Mouse (Mus musculus) yolk sac, embryonic 10.5 days (tissue): ENCODE results near the gene Thra.

Experiments used
- DNase-seq: peaks from one replicate; pipeline ENCODE4 v3.0.0-alpha.2; 2017; ENCODE audit warnings: low spot score

Thra gene

DNA sequence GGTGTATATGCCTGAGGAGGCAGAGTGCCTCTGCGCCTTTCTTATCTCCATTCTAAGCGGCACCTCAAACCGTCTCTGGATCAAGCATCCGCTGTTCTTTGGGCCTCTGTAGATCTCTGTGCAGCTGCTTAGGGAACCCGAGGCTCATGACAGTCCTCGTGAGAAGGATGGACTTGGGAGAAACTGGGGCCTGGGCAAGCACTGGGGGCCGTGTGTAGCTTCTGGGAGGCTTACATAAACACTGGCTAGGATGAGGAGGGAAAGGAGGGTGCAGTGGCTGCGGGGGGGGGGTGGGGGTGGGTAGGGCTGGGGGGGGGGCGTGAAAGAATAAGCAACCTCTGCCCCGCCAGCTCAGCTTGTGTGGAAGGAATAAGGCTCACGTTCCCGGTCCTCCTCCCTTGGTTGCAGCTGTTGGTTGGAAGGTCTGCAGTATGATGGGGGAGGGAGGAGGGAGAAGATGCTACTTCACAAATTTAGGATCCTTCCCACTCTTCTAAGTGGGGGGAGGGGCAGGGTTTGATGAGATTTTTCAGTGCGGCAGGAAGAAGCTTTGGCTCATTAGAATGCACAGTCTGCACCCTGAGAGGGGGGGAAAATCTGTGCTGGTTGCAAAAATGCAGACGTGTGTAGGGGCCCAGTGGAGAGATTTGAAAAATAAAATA lies 41.5 kb downstream of the Thra start:
- peak; percentile 44 for DNase-seq

DNA sequence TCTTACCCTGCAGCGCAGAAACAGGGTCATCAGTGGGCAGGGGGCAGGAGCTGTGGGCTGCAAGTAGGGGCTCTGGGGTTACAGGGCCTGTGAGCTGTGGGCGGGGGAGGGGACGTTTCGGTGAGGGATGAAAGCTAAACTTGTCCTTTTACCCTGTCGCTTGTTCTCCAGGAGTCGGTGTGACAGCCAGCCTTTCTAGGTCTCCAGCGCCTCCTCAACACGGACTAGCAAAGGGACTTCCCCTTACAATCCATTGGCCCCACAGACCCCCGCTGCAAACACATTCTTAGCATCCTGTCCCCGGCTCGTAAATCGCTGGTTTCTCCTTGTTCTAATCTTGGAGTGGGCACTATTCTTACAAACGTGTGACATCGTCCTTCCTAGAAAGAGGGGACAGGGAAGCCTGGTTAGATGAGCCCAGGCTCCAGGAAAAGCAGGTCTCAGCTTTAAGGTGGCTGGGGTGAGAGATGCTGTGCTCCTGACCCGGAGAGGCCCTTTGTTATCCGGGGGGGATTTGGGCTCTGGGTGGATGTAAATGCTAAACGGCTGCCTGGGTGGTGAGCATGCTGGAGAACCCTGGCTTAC lies 42.3 kb downstream of the Thra start:
- no peak for DNase-seq

DNA sequence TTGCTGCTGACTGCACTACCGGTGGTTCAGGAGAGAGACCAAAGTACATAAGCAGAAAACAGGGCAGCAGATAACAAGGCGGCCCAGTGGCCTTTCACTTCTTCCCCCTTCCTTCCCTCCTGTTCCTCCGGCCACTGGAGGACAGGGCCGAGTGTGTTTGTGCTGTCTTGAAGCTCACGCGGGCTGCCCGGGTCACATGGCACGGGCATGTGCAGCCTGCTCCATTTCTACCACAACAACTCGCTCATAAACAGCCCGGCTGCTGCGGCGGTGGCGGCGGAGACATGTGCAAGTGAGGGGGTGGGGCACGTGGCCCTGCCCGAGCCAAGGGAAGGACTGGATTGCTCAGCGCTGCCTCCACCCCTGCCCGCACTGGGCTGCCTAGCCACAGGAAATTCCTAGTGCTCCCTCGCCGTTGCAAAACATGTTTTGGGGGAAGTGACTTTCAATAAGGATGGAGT lies 42.8 kb downstream of the Thra start:
- peak; percentile 94 for DNase-seq

DNA sequence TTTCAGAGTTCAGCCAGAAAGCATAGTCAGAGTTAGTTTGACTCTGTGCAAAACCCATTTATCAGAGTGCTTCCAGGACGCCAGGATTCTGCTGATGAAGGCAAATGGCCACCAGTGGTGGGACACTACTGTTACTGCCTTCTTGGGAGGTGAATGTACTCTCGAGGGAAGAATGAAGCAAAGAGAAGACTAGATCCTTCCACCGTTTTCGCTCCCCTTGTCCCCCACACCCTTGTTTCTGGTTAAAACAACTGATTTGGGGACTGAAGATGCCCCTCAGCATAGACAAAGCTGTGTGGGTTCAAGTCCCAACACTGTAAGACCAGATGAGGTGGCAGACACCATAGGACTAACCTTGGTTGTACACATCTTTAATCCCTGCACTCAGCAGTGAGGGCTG lies 43.7 kb downstream of the Thra start:
- no peak for DNase-seq

DNA sequence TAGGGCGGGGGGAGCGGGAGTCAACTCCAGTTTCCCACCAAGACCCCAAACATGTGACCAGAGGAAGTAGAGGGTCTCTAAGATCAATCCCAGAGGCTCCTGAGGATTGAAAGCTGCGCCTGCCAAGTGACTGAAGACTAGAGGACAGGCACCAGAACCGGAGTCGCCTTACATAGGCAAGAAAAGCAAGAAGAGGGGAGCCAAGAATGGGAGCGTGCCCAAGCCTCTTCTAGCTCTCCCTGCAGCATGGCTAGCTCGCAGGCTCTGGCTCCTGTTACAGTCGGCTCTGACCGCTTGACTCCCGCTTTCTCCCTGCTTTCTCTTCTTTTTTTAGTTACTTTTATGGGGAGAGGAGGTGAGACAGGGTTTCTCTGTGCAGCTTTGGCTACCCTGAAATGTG lies 44.8 kb downstream of the Thra start:
- DNase-seq, result no peak

DNA sequence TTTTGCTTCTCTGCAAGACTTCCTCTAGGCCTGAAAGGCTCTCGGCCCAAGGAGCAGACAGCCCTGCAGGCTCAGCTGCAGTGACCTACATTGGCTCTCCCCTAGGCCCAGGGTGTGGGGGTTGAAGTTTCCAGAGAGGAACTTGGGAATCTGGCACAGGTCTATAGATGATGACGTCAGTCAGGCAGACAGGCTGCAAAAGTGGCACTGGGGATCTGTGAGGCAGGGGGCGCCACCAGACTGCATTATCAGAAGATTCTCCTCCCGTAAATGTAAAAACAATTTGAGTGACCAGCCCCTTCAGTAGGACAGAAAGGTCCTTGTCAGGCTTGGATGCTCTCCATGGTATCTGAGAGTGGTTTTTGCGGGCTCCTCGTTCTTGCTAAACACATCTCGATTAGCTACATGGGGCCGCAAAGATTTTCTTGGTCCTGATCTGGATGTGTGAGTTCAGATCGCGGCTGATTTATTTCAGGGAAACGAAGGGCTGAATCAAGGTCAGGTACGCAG lies 45.4 kb downstream of the Thra start:
- DNase-seq, result peak; percentile 67

DNA sequence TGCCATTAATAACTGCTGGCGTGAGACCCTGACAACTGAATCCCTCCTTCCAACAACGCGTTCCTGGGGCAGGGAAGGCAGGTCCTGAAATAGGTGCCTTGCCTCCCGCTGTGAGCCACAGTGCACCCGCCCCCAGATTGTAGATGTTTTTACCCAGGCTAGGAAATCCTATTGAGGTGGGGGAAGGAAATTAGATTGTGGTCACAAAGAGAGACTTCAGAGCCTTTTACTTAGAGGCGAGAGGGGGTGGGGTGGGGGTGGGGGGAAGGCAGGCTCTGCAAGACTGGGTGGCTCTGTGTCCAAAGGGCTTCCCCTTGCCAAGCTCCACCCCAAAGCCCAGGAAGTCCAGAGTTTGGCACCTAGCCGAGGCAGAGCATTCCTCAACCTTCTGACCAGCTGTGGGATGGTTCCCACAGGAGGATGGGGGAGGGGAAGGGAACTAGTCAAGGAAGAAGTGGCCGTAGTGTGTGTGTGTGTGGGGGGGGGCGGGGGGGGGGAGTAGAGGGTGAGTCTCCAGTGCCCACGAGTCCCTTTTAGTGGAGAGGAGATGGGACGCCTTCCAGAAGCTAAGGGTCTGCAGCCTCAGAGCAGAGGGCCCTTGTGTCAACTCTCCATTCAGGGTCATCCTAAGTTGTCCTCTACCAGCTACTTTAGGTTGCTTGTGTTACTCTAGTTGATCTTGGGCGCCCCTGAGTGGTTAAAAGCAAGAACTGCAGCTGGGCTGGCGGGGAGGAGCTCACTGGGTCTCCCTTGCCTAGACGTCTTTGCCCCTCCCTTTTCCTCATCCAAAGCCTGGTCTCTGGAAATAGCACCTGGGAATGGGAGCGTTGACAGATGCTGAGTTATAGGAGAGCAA lies 46.1 kb downstream of the Thra start:
- DNase-seq, result peak; percentile 96

DNA sequence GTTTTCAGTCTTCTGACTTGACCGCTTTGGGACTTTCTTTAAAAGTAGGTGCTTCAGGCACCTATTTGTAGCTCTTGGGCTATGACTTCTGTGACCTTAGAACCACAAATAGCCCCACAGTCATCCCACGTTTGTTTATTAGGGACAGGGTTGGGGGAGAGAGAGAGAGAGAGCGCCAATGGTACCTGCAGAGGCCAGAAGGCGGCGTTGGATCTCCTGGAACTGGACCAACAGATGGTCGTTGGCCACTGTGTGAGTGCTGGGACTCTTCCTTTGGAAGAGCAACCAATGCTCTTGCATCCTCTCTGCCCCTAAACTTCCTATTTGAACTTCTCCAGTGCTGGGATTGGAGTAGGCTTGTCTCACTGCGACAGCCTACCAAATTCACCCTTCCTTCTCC lies 46.8 kb downstream of the Thra start:
- no peak for DNase-seq

DNA sequence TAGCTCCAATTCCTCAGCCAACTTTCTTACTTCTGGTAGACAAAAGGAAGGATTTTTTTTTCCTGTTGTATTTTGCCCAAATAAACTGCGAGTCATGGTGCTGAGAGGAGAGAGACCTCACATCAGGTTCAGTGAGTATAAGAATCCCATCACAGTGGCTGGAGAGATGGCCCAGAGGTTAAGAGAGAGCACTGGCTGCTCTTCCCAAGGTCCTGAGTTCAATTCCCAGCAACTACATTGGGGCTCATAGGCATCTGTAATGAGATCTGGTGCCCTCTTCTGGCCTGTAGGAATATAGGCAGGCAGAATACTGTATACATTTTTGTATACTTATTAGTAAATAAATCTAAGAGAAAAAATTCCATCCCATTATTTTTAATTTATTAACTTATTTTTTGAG lies 47.3 kb downstream of the Thra start:
- DNase-seq, result no peak

DNA sequence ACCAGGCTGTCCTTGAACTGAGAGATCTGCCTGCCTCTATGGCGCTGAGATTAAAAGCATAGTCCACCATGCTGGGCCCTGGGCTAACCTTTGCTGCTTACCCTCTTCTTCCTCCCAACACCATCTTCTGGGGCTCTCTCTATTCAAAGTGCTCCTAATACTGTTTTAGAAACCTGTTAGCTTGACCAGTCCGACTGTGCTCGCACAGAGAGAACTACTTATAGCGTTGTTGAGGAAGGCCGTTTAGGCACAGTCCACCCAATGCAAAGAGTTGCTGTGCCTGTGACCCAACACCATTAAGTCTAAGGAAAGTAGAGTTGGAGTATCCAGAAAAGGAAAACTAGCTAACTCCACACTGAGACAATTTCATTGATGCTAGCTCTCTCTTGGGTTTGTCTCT lies 47.7 kb downstream of the Thra start:
- no peak for DNase-seq

DNA sequence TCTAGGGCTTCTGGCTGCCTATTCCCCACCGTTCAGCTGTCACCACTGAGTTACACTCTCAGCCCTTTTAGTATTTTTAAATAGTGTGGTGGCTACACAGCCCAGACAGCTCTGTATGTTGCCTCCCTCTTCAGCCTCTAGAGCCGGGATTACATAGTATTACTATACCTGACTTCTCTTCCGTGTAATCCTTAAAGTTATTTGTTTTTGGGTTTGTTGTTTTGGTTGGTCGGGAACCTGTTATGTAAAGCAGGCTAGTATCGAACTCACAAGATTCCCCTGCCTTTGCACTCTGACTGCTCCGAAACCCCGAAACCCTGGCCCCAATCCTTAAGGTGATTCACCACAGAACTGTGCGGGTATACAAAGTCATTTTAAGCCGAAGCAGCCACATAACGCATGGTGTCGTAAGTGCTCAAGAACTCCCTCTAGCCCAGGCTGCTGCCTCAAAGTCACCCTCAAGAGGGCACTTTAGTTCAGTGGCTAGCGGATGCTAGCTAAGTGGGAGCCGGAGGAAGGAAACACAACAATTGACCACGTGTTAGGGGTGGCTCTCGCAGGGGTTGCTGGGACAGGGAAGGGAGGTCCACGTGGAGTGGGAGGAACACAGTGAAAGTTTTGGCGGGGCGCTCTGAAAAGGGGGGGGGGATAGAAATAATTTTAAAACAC lies 48.2 kb downstream of the Thra start:
- peak; percentile 89 for DNase-seq

DNA sequence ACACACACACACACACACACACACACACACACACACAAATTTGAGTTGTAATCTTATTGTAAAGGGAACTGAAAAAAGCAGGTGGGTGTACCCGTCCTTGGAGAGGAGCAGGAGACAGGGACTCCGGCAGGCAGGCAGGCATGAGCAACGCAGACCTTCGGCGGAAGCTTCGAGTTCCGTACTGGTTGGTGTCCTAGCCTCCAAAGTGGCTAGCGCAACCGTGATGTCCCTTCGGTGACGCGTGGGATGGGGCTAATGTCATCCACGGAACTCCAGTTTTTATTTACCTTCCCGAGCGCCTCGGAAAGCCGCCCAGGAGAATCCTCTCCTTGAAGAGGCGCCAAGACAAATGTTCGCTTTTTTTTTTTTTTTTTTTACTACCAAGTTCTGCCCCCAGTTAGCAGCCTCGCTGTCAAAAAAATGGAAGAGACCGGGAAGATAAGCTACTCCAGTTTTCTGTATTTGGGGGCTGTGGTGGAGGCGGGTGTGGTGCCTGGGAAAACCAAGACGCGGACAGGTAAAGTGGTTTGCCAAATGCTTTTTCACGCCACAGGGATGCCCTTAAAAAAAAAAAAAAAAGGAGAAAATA lies 48.9 kb downstream of the Thra start:
- no peak for DNase-seq

DNA sequence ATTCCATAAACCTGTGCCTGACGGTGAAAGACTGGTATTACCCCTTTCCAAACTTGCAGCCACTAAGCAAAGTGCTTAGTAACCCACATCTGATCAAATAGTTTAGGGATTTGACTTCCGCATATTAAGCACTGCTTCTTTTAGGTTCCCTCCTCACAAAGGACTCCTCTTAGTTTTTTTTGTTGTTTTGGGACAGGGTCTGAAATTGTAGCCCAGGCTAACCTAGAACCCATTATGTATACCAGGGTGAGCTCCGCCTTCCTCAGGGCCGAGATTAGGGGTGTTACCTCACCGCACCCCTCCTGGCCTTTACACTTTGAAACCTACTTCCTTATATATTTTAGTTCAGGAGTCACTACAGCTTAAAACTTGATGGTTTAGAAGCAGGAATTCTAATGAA lies 49.4 kb downstream of the Thra start:
- no peak for DNase-seq

DNA sequence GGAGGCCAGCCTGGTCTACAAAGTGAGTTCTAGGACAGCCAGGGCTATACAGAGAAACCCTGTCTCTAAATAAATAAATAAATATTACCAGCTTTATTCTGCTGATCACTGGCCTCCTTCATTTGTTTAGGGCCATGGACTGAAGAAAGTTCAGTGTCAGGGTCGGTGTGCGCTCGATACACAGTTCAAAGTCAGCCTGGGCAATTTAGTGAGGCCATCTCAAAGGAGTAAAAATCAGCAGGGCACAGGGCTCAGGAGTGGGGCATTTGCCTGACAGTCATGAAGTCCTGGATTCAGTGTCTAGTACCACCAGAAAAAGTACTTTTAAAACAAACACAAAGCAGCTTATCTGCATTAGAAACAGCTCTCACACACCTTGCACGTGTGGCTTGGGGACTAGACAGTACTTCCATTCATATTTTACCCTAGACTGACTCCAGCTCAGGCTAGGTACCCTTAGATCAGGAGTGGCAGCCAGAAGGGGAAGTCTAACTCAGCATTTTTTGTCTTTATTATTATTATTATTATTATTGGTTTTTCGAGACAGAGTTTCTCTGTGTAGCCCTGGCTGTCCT lies 50.3 kb downstream of the Thra start:
- DNase-seq, result no peak

DNA sequence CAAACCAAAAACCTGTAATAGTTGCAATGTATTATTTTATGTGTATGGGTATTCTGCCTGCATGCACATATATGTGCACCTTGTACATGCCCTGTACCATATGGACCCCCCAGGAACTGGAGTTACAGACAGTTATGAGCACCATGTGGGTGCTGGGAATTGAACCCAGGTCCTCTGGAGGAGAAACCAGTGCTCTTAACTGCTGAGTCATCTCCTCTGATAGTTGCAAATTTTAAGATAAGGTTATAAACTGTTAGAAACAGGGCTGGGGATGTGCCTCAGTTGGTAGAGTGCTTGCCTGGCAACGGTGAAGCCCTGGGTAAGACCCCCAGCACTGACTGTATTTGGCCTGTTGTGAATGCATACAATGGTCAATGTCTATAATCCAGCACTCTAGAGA lies 51.0 kb downstream of the Thra start:
- no peak for DNase-seq

DNA sequence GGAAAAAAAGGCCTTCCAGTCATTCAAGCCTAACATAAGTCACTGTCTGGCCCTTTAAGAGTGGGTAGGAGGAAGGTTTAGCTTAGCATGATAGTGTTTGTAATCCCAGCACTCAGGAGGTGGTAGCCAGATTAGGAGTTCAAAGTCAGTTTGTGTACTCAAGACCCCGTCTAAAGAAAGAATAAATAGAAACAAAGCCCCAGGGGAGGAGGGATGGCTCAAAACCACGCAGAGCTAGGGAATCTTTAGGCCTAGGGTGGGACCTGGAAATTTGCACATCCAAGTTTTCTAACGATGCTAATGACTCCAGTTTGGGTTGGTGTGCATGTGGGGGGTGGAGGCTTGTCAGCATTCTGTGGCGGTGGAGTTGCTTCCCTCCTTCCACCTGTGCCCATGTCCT lies 51.6 kb downstream of the Thra start:
- no peak for DNase-seq

DNA sequence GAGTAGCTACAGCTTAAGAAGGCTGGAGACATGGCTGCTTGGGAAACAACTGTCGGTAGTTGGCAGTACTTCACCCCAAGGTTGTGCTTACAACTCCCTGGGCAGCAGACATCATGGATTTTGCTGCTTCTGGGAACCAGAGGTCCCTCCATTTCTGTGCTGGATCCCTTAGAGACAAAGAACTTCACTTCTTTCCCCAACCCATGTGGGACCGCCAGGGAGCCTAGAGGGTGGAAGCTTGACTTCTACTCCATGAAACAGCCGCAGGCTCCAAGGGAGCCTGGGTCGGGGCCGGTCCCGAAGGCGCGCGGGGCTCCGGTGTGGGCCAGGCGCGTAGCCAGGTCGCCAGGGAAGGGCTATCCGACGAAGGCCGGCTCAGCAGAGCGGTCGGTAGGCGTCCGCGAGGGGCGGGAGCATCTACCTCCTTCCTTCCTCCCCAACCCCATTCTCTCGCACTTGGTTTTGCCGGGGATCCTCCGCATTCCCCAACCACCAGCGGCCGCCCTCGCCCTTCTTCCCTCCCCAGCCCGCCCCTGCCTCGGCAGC lies 54.1 kb downstream of the Thra start:
- DNase-seq, result no peak

DNA sequence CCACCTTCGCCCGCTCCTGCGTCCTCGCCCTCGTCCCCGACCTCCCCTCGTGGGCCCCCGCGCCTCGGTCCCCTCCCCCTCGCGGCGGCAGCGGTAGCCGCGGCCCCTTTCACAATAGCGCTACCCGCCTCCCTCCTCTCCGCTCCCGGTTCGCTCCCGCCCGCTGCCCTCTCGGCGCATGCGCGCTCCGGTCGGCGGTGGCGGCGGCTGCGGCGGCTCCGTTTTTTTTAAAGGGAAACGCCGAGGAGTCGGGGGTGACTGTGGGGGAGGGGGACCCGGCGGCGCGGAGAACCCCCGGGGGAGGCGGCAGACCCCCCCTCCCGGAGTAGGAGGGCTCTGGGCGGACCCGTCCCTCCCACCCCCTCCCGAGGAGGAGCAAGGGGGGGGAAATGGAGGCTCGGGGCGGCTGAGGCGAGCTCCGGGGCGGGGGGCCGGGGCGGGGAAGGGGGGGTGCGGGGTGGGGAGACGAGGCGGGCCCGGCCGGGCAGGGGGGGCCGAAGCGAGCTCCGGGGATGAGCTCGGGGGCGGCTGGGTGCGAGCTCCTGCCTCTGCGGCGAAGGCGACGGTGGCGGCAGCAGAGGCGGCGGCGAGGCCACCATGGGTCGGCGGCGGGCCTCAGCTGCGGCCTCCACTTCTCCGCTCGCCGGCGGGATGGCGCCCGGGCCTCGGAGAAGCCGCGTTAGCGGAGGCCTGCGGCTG lies 54.7 kb downstream of the Thra start, which contains the start of gene Msl1:
Msl1 (plus strand) TSS at position 502 of the 699 bp plus-strand sequence.
- peak; percentile 92 for DNase-seq

DNA sequence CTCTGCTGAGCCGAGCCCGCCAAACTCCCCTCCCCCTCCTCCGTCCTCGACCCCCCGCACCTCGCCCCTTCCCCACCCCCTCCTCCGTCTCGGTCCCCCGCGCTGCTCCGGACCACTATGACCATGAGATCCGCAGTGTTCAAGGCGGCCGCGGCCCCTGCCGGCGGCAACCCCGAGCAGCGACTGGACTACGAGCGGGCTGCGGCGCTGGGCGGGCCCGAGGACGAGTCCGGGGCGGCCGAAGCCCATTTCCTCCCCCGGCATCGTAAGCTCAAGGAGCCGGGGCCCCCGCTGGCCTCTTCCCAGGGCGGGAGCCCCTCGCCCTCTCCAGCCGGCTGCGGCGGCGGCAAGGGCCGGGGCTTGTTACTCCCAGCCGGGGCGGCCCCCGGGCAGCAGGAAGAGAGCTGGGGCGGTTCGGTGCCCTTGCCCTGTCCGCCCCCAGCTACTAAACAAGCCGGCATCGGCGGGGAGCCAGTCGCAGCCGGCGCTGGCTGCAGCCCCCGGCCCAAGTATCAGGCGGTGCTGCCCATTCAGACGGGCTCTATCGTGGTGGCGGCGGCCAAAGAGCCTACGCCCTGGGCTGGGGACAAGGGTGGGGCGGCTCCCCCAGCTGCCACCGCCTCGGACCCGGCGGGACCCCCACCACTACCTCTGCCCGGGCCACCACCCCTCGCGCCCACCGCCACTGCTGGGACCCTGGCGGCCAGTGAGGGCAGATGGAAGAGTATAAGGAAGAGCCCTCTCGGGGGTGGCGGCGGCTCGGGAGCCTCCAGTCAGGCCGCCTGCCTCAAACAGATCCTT lies 55.5 kb downstream of the Thra start:
- peak; percentile 33 for DNase-seq
